18 mouse cellular contexts compared by ENCODE assay signal in the genomic region with DNA sequence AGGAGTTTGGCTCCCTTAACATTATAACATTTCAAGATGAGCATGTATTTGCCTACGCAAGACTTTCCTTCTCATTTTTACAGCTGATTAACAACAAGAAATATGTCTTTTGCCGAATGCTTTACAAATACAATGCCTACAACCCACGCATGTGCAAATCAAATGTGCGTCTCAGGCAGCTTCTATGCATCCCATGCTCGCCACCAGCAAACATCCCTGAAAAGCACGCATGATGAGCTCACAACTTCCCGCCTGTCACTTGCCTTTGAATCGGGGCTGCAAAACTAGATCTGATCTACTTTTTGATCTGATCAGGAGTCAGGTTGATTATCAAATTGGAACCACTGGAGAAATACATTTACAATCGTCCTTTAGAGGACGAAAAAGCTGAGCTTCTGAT. TPM values are rescaled to one million over a fixed set of nuclear protein-coding genes. Genes with fewer than 3 reads are reported as not detected.
DNase-seq lines count a peak whose midpoint lies in the region; ATAC-seq lines count a peak whose summit lies in the region.
"Had no signal": no experiment of that assay in that cellular context is flagged by ENCODE, and none has a peak within 500 bp of the region (broad histone marks: within the 10 kb centered on the region; RNA-seq: fewer than 3 reads in every experiment).

No protein-coding gene starts in this region.

- H3K4me2 ChIP-seq in forebrain, embryonic 14.5 days (ENCODE audit: low read length) = peak overlapping the region; percentile 62
- no peak overlapping the region for H3K4me2 ChIP-seq in forebrain, embryonic 11.5 days (ENCODE audit: low read depth, low read length, severe bottlenecking)
- H3K4me2 ChIP-seq in midbrain, embryonic 11.5 days = no peak overlapping the region
- peak overlapping the region; percentile 66 for H3K4me2 ChIP-seq in hindbrain, embryonic 15.5 days
- peak overlapping the region; percentile 61 for H3K4me2 ChIP-seq in neural tube, embryonic 14.5 days (ENCODE audit: low read depth, low read length)
- H3K4me2 ChIP-seq: heart, embryonic 11.5 days; liver, embryonic 15.5 days had no signal

- WGBS in forebrain, embryonic 14.5 days = 73% methylated on average over 10 of the region's 10 CpGs
- WGBS in forebrain, embryonic 11.5 days = 84% methylated on average over 10 of the region's 10 CpGs
- WGBS in midbrain, embryonic 11.5 days = 73% methylated on average over 10 of the region's 10 CpGs
- 72% methylated on average over 10 of the region's 10 CpGs for WGBS in midbrain, embryonic 10.5 days
- WGBS in hindbrain, embryonic 15.5 days = 50% methylated on average over 10 of the region's 10 CpGs
- 70% methylated on average over 10 of the region's 10 CpGs for WGBS in neural tube, embryonic 14.5 days

- H3K9me3 ChIP-seq in forebrain, embryonic 14.5 days (replicated peaks; ENCODE audit: control insufficient read depth, low read length) = no peaks in the 10 kb centered on the region
- H3K9me3 ChIP-seq in forebrain, embryonic 11.5 days (ENCODE audit: control insufficient read depth, low read length) = no peaks in the 10 kb centered on the region
- H3K9me3 ChIP-seq in midbrain, embryonic 11.5 days (ENCODE audit: control insufficient read depth, low read length) = no peaks in the 10 kb centered on the region
- H3K9me3 ChIP-seq in midbrain, embryonic 10.5 days (replicated peaks) = no peaks in the 10 kb centered on the region
- H3K9me3 ChIP-seq in hindbrain, embryonic 15.5 days = no peaks in the 10 kb centered on the region
- H3K9me3 ChIP-seq in neural tube, embryonic 14.5 days (ENCODE audit: control insufficient read depth, low read length) = no peaks in the 10 kb centered on the region
- H3K9me3 ChIP-seq: liver, embryonic 15.5 days had no signal

- H3K4me1 ChIP-seq in forebrain, embryonic 14.5 days (ENCODE audit: control insufficient read depth, insufficient read depth, low read length) = peaks cover 23% of the 10 kb centered on the region
- H3K4me1 ChIP-seq in forebrain, embryonic 11.5 days (replicated peaks; ENCODE audit: control insufficient read depth, insufficient read depth, low read length) = 0 out of 2 replicates have a peak, but pooled peaks cover 2% of the 10 kb centered on the region
- peaks cover 23% of the 10 kb centered on the region for H3K4me1 ChIP-seq in midbrain, embryonic 11.5 days (ENCODE audit: control insufficient read depth, insufficient read depth, low read length)
- H3K4me1 ChIP-seq in midbrain, embryonic 10.5 days = peaks cover 51% of the 10 kb centered on the region
- peaks cover 43% of the 10 kb centered on the region for H3K4me1 ChIP-seq in hindbrain, embryonic 15.5 days (replicated peaks)
- H3K4me1 ChIP-seq in neural tube, embryonic 14.5 days (ENCODE audit: control insufficient read depth, insufficient read depth, low read length) = peaks cover 22% of the 10 kb centered on the region; the same call in 1 of the 2 replicates
- H3K4me1 ChIP-seq: liver, embryonic 15.5 days had no signal

- no peak overlapping the region for H3K27ac ChIP-seq in forebrain, embryonic 14.5 days (ENCODE audit: low read depth, low read length)
- no peak overlapping the region for H3K27ac ChIP-seq in forebrain, embryonic 11.5 days (ENCODE audit: low read depth, low read length)
- no peak overlapping the region for H3K27ac ChIP-seq in midbrain, embryonic 11.5 days (ENCODE audit: low read depth, low read length)
- H3K27ac ChIP-seq in midbrain, embryonic 10.5 days (replicated peaks) = no peak overlapping the region
- peak overlapping the region; percentile 65 for H3K27ac ChIP-seq in hindbrain, embryonic 15.5 days (replicated peaks)
- H3K27ac ChIP-seq in neural tube, embryonic 14.5 days (ENCODE audit: low read depth, low read length) = no peak overlapping the region
- H3K27ac ChIP-seq: gastrocnemius, adult 2 months; liver, embryonic 15.5 days; stomach, postnatal 0 days had no signal

- no peaks in the 10 kb centered on the region for H3K36me3 ChIP-seq in forebrain, embryonic 14.5 days (ENCODE audit: control insufficient read depth, insufficient read depth, low read length)
- H3K36me3 ChIP-seq in forebrain, embryonic 11.5 days (ENCODE audit: control insufficient read depth, insufficient read depth, low read length) = no peaks in the 10 kb centered on the region
- H3K36me3 ChIP-seq in midbrain, embryonic 11.5 days (ENCODE audit: control insufficient read depth, insufficient read depth, low read length) = no peaks in the 10 kb centered on the region
- H3K36me3 ChIP-seq in midbrain, embryonic 10.5 days = no peaks in the 10 kb centered on the region
- no peaks in the 10 kb centered on the region for H3K36me3 ChIP-seq in hindbrain, embryonic 15.5 days
- no peaks in the 10 kb centered on the region for H3K36me3 ChIP-seq in neural tube, embryonic 14.5 days (ENCODE audit: control insufficient read depth, insufficient read depth, low read length)
- H3K36me3 ChIP-seq: G1E; liver, embryonic 15.5 days had no signal

- DNase-seq in forebrain, embryonic 14.5 days (ENCODE audit: low spot score) = no peak
- no peak for DNase-seq in forebrain, embryonic 11.5 days (ENCODE audit: low spot score)
- peak; percentile 79 for DNase-seq in midbrain, embryonic 11.5 days (ENCODE audit: low spot score, missing footprints)
- DNase-seq in midbrain, embryonic 10.5 days (ENCODE audit: low spot score) = no peak
- DNase-seq in lung, postnatal 14 days = no peak
- no peak for DNase-seq in heart, adult 9 months (ENCODE audit: low spot score in 2 of 2)
- DNase-seq: adrenal gland, postnatal 14 days; gastrocnemius, adult 2 months; heart, postnatal 36 days; kidney, adult 2 months; lung, postnatal 36 days; thymus, postnatal 36 days had no signal

- no peak overlapping the region for H3K4me3 ChIP-seq in forebrain, embryonic 14.5 days (ENCODE audit: low read depth, low read length)
- no peak overlapping the region for H3K4me3 ChIP-seq in forebrain, embryonic 11.5 days (ENCODE audit: low read depth, low read length)
- no peak overlapping the region for H3K4me3 ChIP-seq in midbrain, embryonic 11.5 days (ENCODE audit: low read depth, low read length)
- H3K4me3 ChIP-seq in midbrain, embryonic 10.5 days = no peak overlapping the region
- peak overlapping the region; percentile 84 for H3K4me3 ChIP-seq in hindbrain, embryonic 15.5 days
- H3K4me3 ChIP-seq in neural tube, embryonic 14.5 days (ENCODE audit: low read depth, low read length) = peak overlapping the region; percentile 21
- H3K4me3 ChIP-seq: gastrocnemius, adult 2 months; liver, embryonic 15.5 days had no signal

- no peaks in the 10 kb centered on the region for H3K27me3 ChIP-seq in forebrain, embryonic 14.5 days (replicated peaks; ENCODE audit: control insufficient read depth, insufficient read depth, low read length)
- H3K27me3 ChIP-seq in forebrain, embryonic 11.5 days (ENCODE audit: control insufficient read depth, insufficient read depth, low read length) = no peaks in the 10 kb centered on the region
- H3K27me3 ChIP-seq in midbrain, embryonic 11.5 days (ENCODE audit: control insufficient read depth, insufficient read depth, low read length) = no peaks in the 10 kb centered on the region
- H3K27me3 ChIP-seq in midbrain, embryonic 10.5 days (ENCODE audit: low read depth, poor library complexity, severe bottlenecking) = no peaks in the 10 kb centered on the region
- no peaks in the 10 kb centered on the region for H3K27me3 ChIP-seq in hindbrain, embryonic 15.5 days
- H3K27me3 ChIP-seq in neural tube, embryonic 14.5 days (ENCODE audit: control insufficient read depth, insufficient read depth, low read length) = no peaks in the 10 kb centered on the region

- no peak overlapping the region for H3K9ac ChIP-seq in forebrain, embryonic 14.5 days (ENCODE audit: low read length)
- H3K9ac ChIP-seq in forebrain, embryonic 11.5 days (ENCODE audit: low read length) = no peak overlapping the region
- no peak overlapping the region for H3K9ac ChIP-seq in midbrain, embryonic 11.5 days (ENCODE audit: low read length)
- 0 out of 2 replicates have a peak overlapping the region, but pooled peaks have one; percentile 22 for H3K9ac ChIP-seq in hindbrain, embryonic 15.5 days
- H3K9ac ChIP-seq in neural tube, embryonic 14.5 days (replicated peaks; ENCODE audit: low read depth, low read length) = no peak overlapping the region
- H3K9ac ChIP-seq: liver, embryonic 15.5 days had no signal

- ATAC-seq in forebrain, embryonic 14.5 days = no peak
- no peak for ATAC-seq in forebrain, embryonic 11.5 days (replicated peaks; ENCODE audit: low FRiP score)
- ATAC-seq in midbrain, embryonic 11.5 days (ENCODE audit: low FRiP score) = no peak
- no peak for ATAC-seq in hindbrain, embryonic 15.5 days (ENCODE audit: low FRiP score, low read depth)
- ATAC-seq in neural tube, embryonic 14.5 days (ENCODE audit: low read depth) = no peak

RNA-seq across cellular contexts. Expression of a gene that starts 5.5 kb away (rescaled TPM):
- 40.0 and 46.8 TPM in 2 replicates for polyA plus RNA-seq in forebrain, embryonic 14.5 days (2014; fragmentation: Nextera tagmentation; extraction: Ambion mirVana)
- 9.3 and 9.5 TPM in 2 replicates for polyA plus RNA-seq in forebrain, embryonic 11.5 days (2014; fragmentation: Nextera tagmentation; extraction: Ambion mirVana)
- 11.5 and 13.2 TPM in 2 replicates for polyA plus RNA-seq in midbrain, embryonic 11.5 days (2014; fragmentation: Nextera tagmentation; extraction: Ambion mirVana)
- 3.7 and 7.9 TPM in 2 replicates for polyA plus RNA-seq in midbrain, embryonic 10.5 days (2016; fragmentation: Nextera tagmentation; extraction: Ambion mirVana)
- polyA plus RNA-seq in hindbrain, embryonic 15.5 days (2015; fragmentation: Nextera tagmentation; extraction: Ambion mirVana) = 52.4 and 53.4 TPM in 2 replicates
- polyA plus RNA-seq in neural tube, embryonic 14.5 days (2014; fragmentation: Nextera tagmentation; extraction: Ambion mirVana) = 63.3 and 71.2 TPM in 2 replicates
- polyA plus RNA-seq: G1E had no signal

Comparison
In these comparisons a context has a peak if more than half of its experiments do, and no peak if none do; other contexts are left out.
1. H3K4me2 ChIP-seq: peak in forebrain, embryonic 14.5 days (single experiment), hindbrain, embryonic 15.5 days (single experiment) and neural tube, embryonic 14.5 days (single experiment); none in forebrain, embryonic 11.5 days (single experiment) and midbrain, embryonic 11.5 days (single experiment).
2. H3K4me3 ChIP-seq: peak in hindbrain, embryonic 15.5 days (single experiment) and neural tube, embryonic 14.5 days (single experiment); none in forebrain, embryonic 14.5 days (single experiment), forebrain, embryonic 11.5 days (single experiment), midbrain, embryonic 11.5 days (single experiment) and midbrain, embryonic 10.5 days (single experiment).